Comparison of ENCODE assay signal across 22 mouse cellular contexts in the genomic region with DNA sequence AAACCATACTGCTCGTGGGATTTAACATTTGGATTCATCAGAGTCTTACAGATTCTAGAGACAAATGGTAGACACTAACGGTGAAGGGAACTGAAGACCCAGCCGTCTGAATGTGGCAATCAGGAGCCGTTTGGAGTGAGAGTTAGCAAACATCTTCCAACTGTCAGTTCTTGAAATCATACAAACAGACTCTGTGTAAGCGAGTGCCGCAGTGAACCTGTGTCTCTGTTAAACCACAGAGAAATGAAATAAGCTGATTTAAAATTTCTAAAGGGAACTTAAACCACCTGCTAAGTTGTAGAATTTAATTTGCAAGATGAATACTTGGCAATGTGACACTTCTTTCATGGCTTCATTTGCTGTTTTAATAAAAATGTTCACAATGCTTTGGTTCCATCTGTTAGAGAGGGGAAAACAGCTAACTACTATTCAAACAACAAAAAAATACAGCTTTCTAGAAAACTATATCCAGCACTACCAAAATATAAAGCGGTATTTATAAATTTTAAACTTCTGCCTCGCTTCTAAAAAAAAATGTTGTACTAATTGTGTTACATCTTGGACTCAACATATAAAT.
DNase-seq lines count a peak whose midpoint lies in the region; ATAC-seq and TF ChIP-seq lines count a peak whose summit lies in the region.
"Had no signal": no experiment of that assay in that cellular context is flagged by ENCODE, and none has a peak within 500 bp of the region (broad histone marks: within the 10 kb centered on the region; RNA-seq: fewer than 3 reads in every experiment).

No protein-coding gene starts in this region.

- WGBS in forebrain, embryonic 14.5 days, result 70% methylated on average over 8 of the region's 8 CpGs
- WGBS in forebrain, embryonic 12.5 days, result 81% methylated on average over 8 of the region's 8 CpGs

- no peak overlapping the region for H3K4me3 ChIP-seq in forebrain, embryonic 14.5 days (ENCODE audit: low read depth, low read length)
- H3K4me3 ChIP-seq in forebrain, embryonic 12.5 days (replicated peaks), result no peak overlapping the region
- H3K4me3 ChIP-seq: embryonic facial prominence, embryonic 12.5 days; hindbrain, embryonic 15.5 days; midbrain, embryonic 10.5 days; stomach, embryonic 15.5 days had no signal

- H3K4me1 ChIP-seq in forebrain, embryonic 14.5 days (ENCODE audit: control insufficient read depth, insufficient read depth, low read length), result no peaks in the 10 kb centered on the region
- no peaks in the 10 kb centered on the region for H3K4me1 ChIP-seq in forebrain, embryonic 12.5 days
- H3K4me1 ChIP-seq: embryonic facial prominence, embryonic 12.5 days; hindbrain, embryonic 15.5 days; midbrain, embryonic 10.5 days; stomach, embryonic 15.5 days had no signal

- ATAC-seq in forebrain, embryonic 14.5 days, result peak; percentile 67; the same call in 1 of the 2 replicates
- no peak for ATAC-seq in forebrain, embryonic 12.5 days (ENCODE audit: low FRiP score)
- peak; percentile 71 for ATAC-seq in megakaryocyte progenitor cell, adult 5-6 weeks (replicated peaks; ENCODE audit: poor library complexity)
- ATAC-seq in activated CD4-positive, CD25-positive, alpha-beta regulatory T cell, adult 4 months, result no peak
- ATAC-seq: lung, postnatal 0 days had no signal

- no peak overlapping the region for H3K4me2 ChIP-seq in forebrain, embryonic 14.5 days (ENCODE audit: low read length)
- no peak overlapping the region for H3K4me2 ChIP-seq in forebrain, embryonic 12.5 days
- H3K4me2 ChIP-seq: embryonic facial prominence, embryonic 12.5 days; heart, embryonic 11.5 days; hindbrain, embryonic 15.5 days; stomach, embryonic 15.5 days had no signal

- no peaks in the 10 kb centered on the region for H3K36me3 ChIP-seq in forebrain, embryonic 14.5 days (ENCODE audit: control insufficient read depth, insufficient read depth, low read length)
- no peaks in the 10 kb centered on the region for H3K36me3 ChIP-seq in forebrain, embryonic 12.5 days (replicated peaks)
- H3K36me3 ChIP-seq: embryonic facial prominence, embryonic 12.5 days; hindbrain, embryonic 15.5 days; midbrain, embryonic 10.5 days; stomach, embryonic 15.5 days had no signal

- DNase-seq in forebrain, embryonic 14.5 days (ENCODE audit: low spot score), result peak; percentile 69
- peak; percentile 3 for DNase-seq in layer of hippocampus, adult 9-10 months (ENCODE audit: low spot score)
- no peak for DNase-seq in layer of hippocampus, postnatal 10 days (ENCODE audit: low spot score in 2 of 2)
- peak; percentile 69 for DNase-seq in brain, embryonic 14.5 days (ENCODE audit: low read depth)
- DNase-seq: adrenal gland, postnatal 36 days; cerebellum, adult 18-20 months; cerebellum, postnatal 14 days; heart, adult 11 months; kidney, adult 2 months; thymus, adult 18-20 months; thymus, postnatal 36 days had no signal

- H3K27me3 ChIP-seq in forebrain, embryonic 14.5 days (replicated peaks; ENCODE audit: control insufficient read depth, insufficient read depth, low read length), result no peaks in the 10 kb centered on the region
- no peaks in the 10 kb centered on the region for H3K27me3 ChIP-seq in forebrain, embryonic 12.5 days
- H3K27me3 ChIP-seq: embryonic facial prominence, embryonic 12.5 days; hindbrain, embryonic 15.5 days; stomach, embryonic 15.5 days had no signal

- TF ChIP-seq POLR2A in brain, embryonic 14.5 days (IDR thresholded peaks at IDR 0.05; ENCODE audit: borderline replicate concordance, extremely low read depth, insufficient read depth, insufficient read length, poor library complexity, severe bottlenecking), result no peak

- no peak overlapping the region for H3K27ac ChIP-seq in forebrain, embryonic 14.5 days (ENCODE audit: low read depth, low read length)
- H3K27ac ChIP-seq in forebrain, embryonic 12.5 days, result no peak overlapping the region
- H3K27ac ChIP-seq: embryonic facial prominence, embryonic 12.5 days; hindbrain, embryonic 15.5 days; kidney, postnatal 0 days; macrophage; midbrain, embryonic 10.5 days; stomach, embryonic 15.5 days had no signal

- H3K9me3 ChIP-seq in forebrain, embryonic 14.5 days (replicated peaks; ENCODE audit: control insufficient read depth, low read length), result no peaks in the 10 kb centered on the region
- H3K9me3 ChIP-seq in forebrain, embryonic 12.5 days, result no peaks in the 10 kb centered on the region
- H3K9me3 ChIP-seq: embryonic facial prominence, embryonic 12.5 days; hindbrain, embryonic 15.5 days; midbrain, embryonic 10.5 days; stomach, embryonic 15.5 days had no signal

- no peak for TF ChIP-seq CTCF in brain, embryonic 14.5 days (IDR thresholded peaks at IDR 0.05; ENCODE audit: borderline replicate concordance, extremely low read depth, insufficient read depth, insufficient read length)

- H3K9ac ChIP-seq in forebrain, embryonic 14.5 days (ENCODE audit: low read length), result no peak overlapping the region
- no peak overlapping the region for H3K9ac ChIP-seq in forebrain, embryonic 12.5 days
- H3K9ac ChIP-seq: embryonic facial prominence, embryonic 12.5 days; hindbrain, embryonic 15.5 days; stomach, embryonic 15.5 days had no signal

Comparison
In these comparisons a context has a peak if more than half of its experiments do, and no peak if none do; other contexts are left out.
1. ATAC-seq: peak in forebrain, embryonic 14.5 days (single experiment) and megakaryocyte progenitor cell, adult 5-6 weeks (single experiment); none in forebrain, embryonic 12.5 days (single experiment) and activated CD4-positive, CD25-positive, alpha-beta regulatory T cell, adult 4 months (single experiment).
2. DNase-seq: peak in forebrain, embryonic 14.5 days (single experiment), layer of hippocampus, adult 9-10 months (single experiment) and brain, embryonic 14.5 days (single experiment); none in layer of hippocampus, postnatal 10 days (0 of 2).